Mouse (Mus musculus) intestine, embryonic 16.5 days (tissue): Measurements from ENCODE around the gene Tpk1. TPM values are rescaled to one million over a fixed set of nuclear protein-coding genes. Genes with fewer than 3 reads are reported as not detected.

ENCODE experiments used
- ATAC-seq: fragments of 200-750 bp; cut with Nextera tagmentation; 2 replicates; pipeline ENCODE4 v1.8.0; 2017; ENCODE audit warnings: moderate TSS enrichment, moderate library complexity
- H3K27ac ChIP-seq: fragments of 300-500 bp; sonication (generic); 2 replicates; pipeline ENCODE4 v1.5.1; 2014; ENCODE audit warnings: mild to moderate bottlenecking, low read length
- H3K27me3 ChIP-seq: fragments of 300-500 bp; sonication (generic); replicated peaks from 2 replicates; pipeline ENCODE4 v1.6.1; 2014; ENCODE audit warnings: low read length, control low read depth, mixed read lengths; ENCODE audit not compliant: control insufficient read depth, insufficient read depth
- H3K36me3 ChIP-seq: fragments of 300-500 bp; sonication (generic); 2 replicates; pipeline ENCODE4 v1.6.1; 2014; ENCODE audit warnings: low read length, control low read depth; ENCODE audit not compliant: control insufficient read depth, insufficient read depth
- H3K4me1 ChIP-seq: fragments of 300-500 bp; sonication (generic); 2 replicates; pipeline ENCODE4 v1.6.1; 2014; ENCODE audit warnings: low read length, control low read depth, mixed read lengths; ENCODE audit not compliant: control insufficient read depth, insufficient read depth
- H3K4me2 ChIP-seq: fragments of 300-500 bp; sonication (generic); 2 replicates; pipeline ENCODE4 v1.6.1; 2014; ENCODE audit warnings: low read depth, low read length, control low read depth
- H3K4me3 ChIP-seq: fragments of 300-500 bp; sonication (generic); 2 replicates; pipeline ENCODE4 v1.5.1; 2014; ENCODE audit warnings: mild to moderate bottlenecking, low read length
- H3K9ac ChIP-seq: fragments of 300-500 bp; sonication (generic); 2 replicates; pipeline ENCODE4 v1.6.1; 2014; ENCODE audit warnings: low read depth, low read length
- H3K9me3 ChIP-seq: fragments of 300-500 bp; sonication (generic); 2 replicates; pipeline ENCODE4 v1.6.1; 2016; ENCODE audit warnings: low read length, control low read depth; ENCODE audit not compliant: control insufficient read depth
- WGBS: fragments of 180-500 bp; shearing (Covaris S2); extraction: QIAGEN DNeasy Blood & Tissue Kit; methylation state at CpG from one replicate; pipeline ENCODE4 v1.1.7; 2014; 5-methylcytosine and 5-hydroxymethylcytosine counted together
- polyA plus RNA-seq: library from polyadenylated mRNA; unstranded; fragments of >200 nt; fragmentation: Nextera tagmentation; extraction: Ambion mirVana; gene quantifications from 2 replicates; pipeline ENCODE4 v1.2.1, GENCODE M21; 2015

Gene Tpk1
- polyA plus RNA-seq: 25.7 and 28.6 TPM in 2 replicates

GRCm38 (mm10) chr6:43665677-43666546, at the start of gene Tpk1:
TSS of gene Tpk1 (minus strand) at chr6:43666278.
- Histone ChIP-seq H3K4me2 (peak within 1 kb of the TSS; percentile 68), H3K36me3 (no peaks in the 10 kb centered on the region), H3K9me3 (no peaks in the 10 kb centered on the region), H3K4me1 (no peaks in the 10 kb centered on the region), H3K9ac (peak within 1 kb of the TSS; percentile 84), H3K4me3 (peak within 1 kb of the TSS; percentile 69), H3K27ac (peak within 1 kb of the TSS; percentile 97), H3K27me3 (no peaks in the 10 kb centered on the region)
- WGBS: under 1% methylated on average over 63 of the region's 63 CpGs
- ATAC-seq: peak; percentile 98

GRCm38 (mm10) chr6:43702810-43703614, 36.9 kb upstream of the Tpk1 start:
- Histone ChIP-seq H3K36me3 (no peaks in the 10 kb centered on the region), H3K9ac (no peak overlapping the region), H3K4me3 (no peak overlapping the region), H3K9me3 (no peaks in the 10 kb centered on the region), H3K27ac (no peak overlapping the region), H3K4me1 (no peaks in the 10 kb centered on the region), H3K27me3 (no peaks in the 10 kb centered on the region), H3K4me2 (no peak overlapping the region)
- 39% methylated on average over 6 of the region's 6 CpGs for WGBS
- peak; percentile 58; the same call in 1 of the 2 replicates for ATAC-seq

- no peaks in the 10 kb centered on the region for H3K9me3 ChIP-seq
- no peaks in the 10 kb centered on the region for H3K4me1 ChIP-seq
- H3K9ac ChIP-seq: no peak overlapping the region
- no peaks in the 10 kb centered on the region for H3K36me3 ChIP-seq
- no peak overlapping the region for H3K4me2 ChIP-seq
- 62% methylated on average over 1 of the region's 1 CpGs for WGBS
- no peak for ATAC-seq
- H3K27ac ChIP-seq: no peak overlapping the region
- H3K4me3 ChIP-seq: no peak overlapping the region
- no peaks in the 10 kb centered on the region for H3K27me3 ChIP-seq
Measured at GRCm38 (mm10) chr6:43691863-43692262, 25.8 kb upstream of the Tpk1 start.

- Histone ChIP-seq H3K27me3 (no peaks in the 10 kb centered on the region), H3K36me3 (no peaks in the 10 kb centered on the region), H3K4me3 (no peak overlapping the region), H3K9ac (no peak overlapping the region), H3K27ac (no peak overlapping the region), H3K9me3 (no peaks in the 10 kb centered on the region), H3K4me1 (no peaks in the 10 kb centered on the region), H3K4me2 (no peak overlapping the region)
- WGBS: 45% methylated on average over 2 of the region's 2 CpGs
- ATAC-seq: no peak
Measured at GRCm38 (mm10) chr6:43685985-43686384, 19.9 kb upstream of the Tpk1 start.

GRCm38 (mm10) chr6:43682535-43682934, 16.5 kb upstream of the Tpk1 start:
- no peak overlapping the region for H3K27ac ChIP-seq
- H3K4me1 ChIP-seq: no peaks in the 10 kb centered on the region
- no peak for ATAC-seq
- H3K9me3 ChIP-seq: no peaks in the 10 kb centered on the region
- WGBS: 67% methylated on average over 2 of the region's 2 CpGs
- no peak overlapping the region for H3K9ac ChIP-seq
- no peaks in the 10 kb centered on the region for H3K27me3 ChIP-seq
- H3K36me3 ChIP-seq: no peaks in the 10 kb centered on the region
- H3K4me3 ChIP-seq: no peak overlapping the region
- H3K4me2 ChIP-seq: no peak overlapping the region

GRCm38 (mm10) chr6:43678689-43679212, 12.7 kb upstream of the Tpk1 start:
- ATAC-seq: no peak
- H3K9me3 ChIP-seq: no peaks in the 10 kb centered on the region
- no peak overlapping the region for H3K27ac ChIP-seq
- H3K4me3 ChIP-seq: no peak overlapping the region
- H3K36me3 ChIP-seq: no peaks in the 10 kb centered on the region
- H3K4me2 ChIP-seq: no peak overlapping the region
- no peaks in the 10 kb centered on the region for H3K27me3 ChIP-seq
- 94% methylated on average over 2 of the region's 2 CpGs for WGBS
- H3K9ac ChIP-seq: no peak overlapping the region
- H3K4me1 ChIP-seq: peaks cover 13% of the 10 kb centered on the region; the same call in 1 of the 2 replicates

- no peak overlapping the region for H3K4me2 ChIP-seq
- H3K4me3 ChIP-seq: no peak overlapping the region
- H3K27ac ChIP-seq: no peak overlapping the region
- no peak for ATAC-seq
- H3K4me1 ChIP-seq: peaks cover 13% of the 10 kb centered on the region; the same call in 1 of the 2 replicates
- no peaks in the 10 kb centered on the region for H3K27me3 ChIP-seq
- no peaks in the 10 kb centered on the region for H3K36me3 ChIP-seq
- 79% methylated on average over 3 of the region's 3 CpGs for WGBS
- no peaks in the 10 kb centered on the region for H3K9me3 ChIP-seq
- H3K9ac ChIP-seq: no peak overlapping the region
Measured at GRCm38 (mm10) chr6:43677566-43677965, 11.5 kb upstream of the Tpk1 start.

GRCm38 (mm10) chr6:43676139-43676538, 10.1 kb upstream of the Tpk1 start:
- Histone ChIP-seq H3K9ac (no peak overlapping the region), H3K9me3 (no peaks in the 10 kb centered on the region), H3K27ac (no peak overlapping the region), H3K4me3 (no peak overlapping the region), H3K36me3 (no peaks in the 10 kb centered on the region), H3K27me3 (no peaks in the 10 kb centered on the region), H3K4me1 (peaks cover 13% of the 10 kb centered on the region; the same call in 1 of the 2 replicates), H3K4me2 (no peak overlapping the region)
- 18% methylated on average over 3 of the region's 3 CpGs for WGBS
- ATAC-seq: peak; percentile 74
